Mouse (Mus musculus) brain, adult 2 months (tissue): ENCODE data around the gene Igfbpl1.

Source experiments
- DNase-seq: peaks from one replicate; pipeline ENCODE4 v3.0.0; 2011; ENCODE audit warnings: low read depth, low spot score

Gene Igfbpl1

DNA sequence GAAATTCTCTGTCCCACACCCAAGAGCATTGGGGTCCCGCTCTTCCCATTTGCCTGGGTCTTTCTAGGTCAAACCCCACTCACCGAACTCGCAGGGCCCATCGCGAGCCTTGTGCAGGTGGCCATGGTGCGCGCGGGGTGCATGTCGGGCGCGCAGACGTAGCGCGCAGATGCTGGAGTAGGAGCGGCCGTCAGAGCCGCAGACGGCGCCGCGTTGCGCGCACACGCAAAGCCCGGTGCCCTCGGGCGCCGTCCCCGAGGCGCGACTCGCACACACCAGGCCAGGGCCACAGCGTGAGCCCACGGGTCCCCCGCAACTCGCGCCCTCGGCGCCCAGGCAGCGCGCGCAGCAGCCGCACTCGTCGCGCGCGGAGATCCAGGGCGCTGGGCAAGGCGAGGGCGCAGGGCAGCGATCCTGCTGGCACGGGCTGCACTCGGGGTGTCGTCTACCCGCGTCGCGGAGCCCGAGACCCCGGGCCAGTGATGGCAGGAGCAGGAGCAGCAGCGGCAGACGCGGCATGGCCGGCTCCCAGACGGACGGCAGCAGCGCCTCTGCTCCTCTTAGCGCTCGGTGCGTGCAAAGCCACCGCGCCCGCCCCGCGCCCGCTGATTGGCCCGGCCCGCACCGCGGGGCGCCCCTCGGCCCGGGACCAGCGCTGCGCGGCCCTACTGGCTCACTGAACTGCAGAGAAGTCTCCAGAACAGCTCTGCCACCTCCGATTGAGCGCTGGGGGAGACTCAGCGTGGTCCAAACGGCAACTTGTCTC is at the start of gene Igfbpl1:
Igfbpl1 (minus strand) TSS at position 649 of the 766 bp plus-strand sequence.
- no peak for DNase-seq

DNA sequence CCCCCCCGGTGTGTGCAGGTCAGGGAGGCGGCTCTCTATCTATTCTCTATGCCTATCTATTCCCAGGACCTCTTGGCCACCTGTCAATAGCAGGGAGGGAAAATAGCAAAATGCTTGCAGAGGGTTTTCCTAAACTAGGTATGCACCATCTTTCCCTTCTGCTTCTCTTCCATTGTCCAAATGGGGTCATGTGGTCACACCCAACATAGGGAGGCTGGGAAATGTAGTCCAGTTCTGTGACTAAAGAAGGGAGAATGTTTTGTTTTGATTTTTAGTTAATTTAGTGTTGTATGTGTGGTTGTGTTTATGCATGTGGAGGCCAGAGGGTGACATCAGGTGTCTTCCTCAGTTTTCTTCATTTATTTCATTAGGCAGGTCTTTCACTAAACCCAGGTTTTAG is 45.4 kb upstream of the Igfbpl1 start:
- peak; percentile 8 for DNase-seq

DNA sequence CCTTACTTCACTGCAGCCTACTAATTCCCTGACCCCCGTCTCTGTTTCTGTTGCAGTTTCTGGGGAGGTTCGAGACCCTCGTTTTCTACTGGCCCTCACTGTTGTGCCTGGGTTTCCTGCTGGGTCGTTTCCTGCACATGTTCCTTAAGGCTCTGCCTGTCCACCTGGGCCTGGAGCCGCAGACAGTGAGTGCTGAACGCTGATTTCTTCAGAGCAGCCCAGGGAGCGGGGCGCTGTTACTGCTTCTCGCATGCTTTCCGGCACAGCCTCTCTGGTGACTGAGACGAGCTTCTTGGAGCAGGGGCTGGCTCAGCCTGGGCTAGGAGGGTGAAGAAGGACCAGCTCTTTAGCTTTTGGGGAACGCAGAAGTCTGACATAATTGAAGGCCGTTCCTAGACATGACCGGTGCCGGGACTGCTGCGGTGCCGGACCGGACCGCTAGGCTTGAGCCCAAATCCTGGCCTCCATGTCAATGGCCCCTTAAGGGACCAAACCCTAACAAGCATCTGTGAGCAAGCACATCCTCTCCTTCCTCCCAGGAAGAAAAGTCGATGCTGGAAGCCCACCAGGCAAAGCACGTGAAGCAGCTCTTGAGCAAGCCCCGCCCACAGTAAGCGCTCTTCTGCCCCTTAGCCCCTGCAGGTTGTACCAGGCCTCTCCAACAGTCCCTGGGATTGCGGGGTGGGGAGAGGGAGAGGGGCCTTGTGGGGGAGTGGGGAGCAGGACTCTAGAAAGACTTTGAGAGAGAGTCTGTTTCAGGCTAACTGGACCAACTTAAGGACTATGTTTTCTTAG is 42.5 kb upstream of the Igfbpl1 start:
- no peak for DNase-seq

DNA sequence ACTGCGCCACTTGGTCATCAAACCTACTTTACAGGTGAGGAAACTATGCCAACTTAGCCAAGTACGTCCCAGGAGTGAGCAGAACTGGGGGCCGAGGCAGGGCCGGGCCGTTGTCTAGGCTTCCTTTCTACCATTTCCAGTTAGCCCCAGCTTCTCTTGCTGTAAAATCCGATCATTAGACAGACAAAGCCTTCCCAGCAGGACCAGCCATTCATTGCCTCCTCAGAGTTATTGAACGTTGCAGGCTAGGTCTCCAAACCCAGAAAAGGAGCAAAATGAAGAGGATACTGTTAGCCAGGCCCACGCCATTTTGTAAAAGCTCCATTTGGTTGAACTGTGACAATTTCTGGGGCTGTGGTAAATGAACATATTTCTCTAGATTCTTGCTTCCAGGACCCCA is 40.7 kb upstream of the Igfbpl1 start:
- no peak for DNase-seq

DNA sequence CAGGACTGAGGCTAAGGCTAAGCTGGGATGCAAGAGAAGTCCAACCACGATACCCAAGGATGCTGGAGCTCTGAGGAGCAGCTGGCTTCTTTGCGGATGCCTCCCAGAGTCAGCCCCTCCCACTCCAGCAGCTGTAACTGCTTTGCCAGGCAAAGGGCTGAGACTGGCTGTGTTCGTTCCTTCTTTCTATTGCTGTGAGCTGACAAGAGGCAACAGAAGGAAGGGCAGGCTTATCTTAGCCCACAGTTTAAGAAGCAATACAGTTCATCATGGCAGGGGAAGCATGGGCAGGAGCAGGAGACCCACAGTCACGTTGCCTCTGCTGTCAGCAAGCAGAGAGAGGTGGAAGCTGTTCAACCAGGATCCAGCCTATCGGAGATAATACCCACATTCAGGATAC is 34.4 kb upstream of the Igfbpl1 start:
- DNase-seq: peak; percentile 26

DNA sequence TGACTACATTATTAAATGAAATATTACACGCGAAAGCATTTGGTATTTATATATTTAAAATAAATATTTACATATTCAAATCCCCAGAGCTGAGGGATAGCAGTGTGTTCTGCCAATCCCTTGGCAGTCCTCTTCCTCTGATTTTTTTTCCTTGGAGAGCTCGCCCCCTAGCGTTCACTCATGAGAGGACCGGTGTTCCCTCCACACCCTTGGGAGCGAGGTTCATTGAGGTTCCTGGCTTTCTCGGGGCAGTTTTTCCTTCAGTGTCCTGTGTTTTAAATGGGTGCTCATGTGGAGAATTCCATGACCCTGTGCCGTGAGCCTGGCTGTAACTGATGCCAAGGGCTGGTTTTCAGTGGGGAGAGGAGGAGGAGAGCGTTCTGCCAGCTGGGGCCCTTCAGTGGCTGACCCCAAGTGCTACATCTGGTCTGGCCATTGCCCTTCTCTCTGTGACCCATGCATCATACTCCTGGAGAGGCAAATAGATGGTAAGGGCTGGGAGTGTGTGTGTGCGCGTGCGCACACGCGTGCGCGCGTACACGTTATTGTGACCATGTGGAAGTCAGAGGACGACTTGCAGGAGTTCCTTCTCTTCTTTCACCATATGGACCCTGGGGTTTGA is 29.2 kb upstream of the Igfbpl1 start:
- DNase-seq: peak; percentile 80

DNA sequence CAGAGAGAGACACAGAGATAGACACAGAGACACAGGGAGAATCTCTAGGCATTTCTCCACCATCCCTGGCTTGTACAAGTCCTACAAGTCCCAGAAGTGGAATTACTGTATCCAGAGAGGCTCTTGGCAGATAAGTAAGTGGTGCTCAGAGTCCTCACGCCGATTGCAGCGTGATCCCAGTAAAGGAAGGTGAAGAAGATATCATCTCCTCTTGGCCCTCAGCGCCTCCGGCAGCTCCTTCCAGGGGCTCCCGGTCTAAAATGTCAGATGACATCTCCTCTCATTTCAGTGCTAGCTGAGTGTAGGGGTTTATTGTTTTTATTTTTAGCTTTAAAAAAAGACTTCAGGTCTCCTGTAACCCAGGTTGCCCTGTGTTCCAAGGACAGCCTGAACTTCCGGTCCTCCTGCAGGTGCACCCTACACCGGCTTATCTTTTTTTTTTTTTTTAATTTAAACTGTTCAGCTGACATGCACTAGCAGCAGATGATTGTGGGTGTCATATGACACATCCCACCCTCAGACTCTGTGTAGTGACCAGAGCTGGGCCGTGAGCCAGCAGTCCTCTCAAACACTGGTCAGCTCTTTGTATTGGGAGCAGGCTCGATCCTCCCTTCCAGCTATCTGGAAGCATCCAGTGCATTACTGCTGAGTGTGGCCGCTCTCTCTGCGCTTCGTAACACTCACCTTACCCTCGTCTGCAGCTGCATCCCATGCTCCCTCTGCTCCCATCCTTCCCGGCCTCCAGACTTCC is 26.9 kb upstream of the Igfbpl1 start:
- no peak for DNase-seq

DNA sequence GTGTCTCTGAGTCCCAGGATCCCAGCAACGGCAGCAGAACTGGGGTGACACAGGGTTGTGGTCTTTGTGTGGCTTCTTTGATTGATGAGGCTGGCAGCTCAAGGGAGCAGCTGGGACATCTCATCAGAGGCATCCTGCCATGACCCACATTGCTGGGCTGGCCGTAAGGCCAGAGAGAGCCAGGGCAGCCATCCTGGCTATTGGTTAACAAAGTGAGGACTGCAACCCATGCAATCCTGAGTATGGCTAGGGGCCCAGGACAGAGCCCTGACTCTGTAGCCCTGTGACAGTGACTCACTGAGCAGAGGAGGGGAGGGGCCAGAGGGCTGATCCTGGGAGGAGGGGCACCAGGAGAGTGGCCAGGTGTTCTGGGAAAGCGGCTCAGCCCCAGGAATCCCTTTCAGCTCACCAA is 24.9 kb upstream of the Igfbpl1 start:
- peak; percentile 7 for DNase-seq

DNA sequence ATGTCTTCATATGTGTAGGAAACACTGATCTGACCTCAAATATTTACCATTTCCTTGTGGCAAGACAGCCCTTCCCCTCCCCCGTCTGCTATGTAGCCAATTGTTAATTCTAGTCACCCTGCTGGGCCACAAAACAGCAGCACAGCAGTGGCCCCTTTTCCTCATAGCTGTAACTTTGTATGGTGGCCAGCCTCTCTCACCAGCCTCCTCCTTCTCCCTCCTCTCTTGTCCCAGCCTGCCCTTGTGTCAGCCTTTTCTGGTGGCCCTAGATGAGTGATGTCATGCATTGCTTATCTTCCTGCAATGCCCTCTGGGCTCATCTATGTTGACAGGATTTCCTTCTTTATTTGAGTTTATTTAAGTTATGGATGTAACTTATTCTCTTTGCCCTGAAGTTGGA is 22.7 kb upstream of the Igfbpl1 start:
- DNase-seq: no peak

DNA sequence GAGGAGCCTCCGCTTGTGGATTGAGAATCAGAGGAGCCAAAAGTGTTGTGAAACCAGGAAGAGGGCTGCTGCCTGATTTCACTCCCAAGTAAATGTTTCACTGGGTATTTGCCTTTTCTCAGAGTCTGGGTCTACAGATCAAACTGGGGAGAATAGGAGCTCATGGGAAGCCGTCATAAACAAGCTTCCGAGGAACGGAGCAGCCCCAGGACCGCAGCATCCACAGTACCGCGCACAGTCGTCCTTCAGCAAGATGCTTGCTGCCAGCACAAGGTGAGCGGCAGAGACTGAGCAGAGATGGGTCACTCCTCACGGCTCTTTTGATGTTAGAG is 22.1 kb upstream of the Igfbpl1 start:
- no peak for DNase-seq

DNA sequence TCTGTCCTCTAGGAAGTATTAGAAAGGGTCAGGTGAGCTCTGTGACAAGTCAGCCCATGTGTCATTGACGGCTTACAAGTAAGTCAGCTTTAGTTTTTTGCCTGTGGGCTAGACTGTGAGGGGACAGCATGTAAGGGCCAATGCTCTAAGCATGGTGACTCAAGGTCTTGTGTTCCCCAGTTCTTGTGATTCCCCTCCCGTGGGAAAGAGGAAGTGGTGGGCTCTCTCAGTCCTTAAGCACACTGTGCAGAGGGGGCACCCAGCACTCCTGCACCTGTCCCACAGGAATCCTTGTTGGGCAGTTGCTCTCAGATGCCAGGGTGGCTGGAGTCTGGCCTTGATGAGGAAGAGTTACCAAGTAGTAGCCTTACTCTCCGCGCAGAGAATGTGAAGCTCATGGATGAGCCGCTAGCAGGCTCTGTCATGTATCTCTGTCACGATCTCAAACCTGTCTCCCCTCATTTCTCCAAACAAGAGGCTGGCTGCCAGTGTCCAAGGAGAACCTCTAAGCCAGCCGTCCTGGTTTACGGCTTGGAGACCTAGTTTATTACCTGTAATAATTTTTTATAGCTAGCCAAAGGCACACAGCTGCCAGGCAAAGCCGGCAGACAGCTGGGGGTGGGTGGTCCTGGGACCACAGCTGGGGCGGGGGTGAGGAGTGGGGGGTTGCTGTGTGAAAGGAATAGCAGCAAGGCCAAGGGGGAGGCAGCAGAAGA is 21.5 kb upstream of the Igfbpl1 start, which contains the start of gene Stra6l:
Stra6l (plus strand) TSS at position 556 of the 716 bp plus-strand sequence.
- no peak for DNase-seq

DNA sequence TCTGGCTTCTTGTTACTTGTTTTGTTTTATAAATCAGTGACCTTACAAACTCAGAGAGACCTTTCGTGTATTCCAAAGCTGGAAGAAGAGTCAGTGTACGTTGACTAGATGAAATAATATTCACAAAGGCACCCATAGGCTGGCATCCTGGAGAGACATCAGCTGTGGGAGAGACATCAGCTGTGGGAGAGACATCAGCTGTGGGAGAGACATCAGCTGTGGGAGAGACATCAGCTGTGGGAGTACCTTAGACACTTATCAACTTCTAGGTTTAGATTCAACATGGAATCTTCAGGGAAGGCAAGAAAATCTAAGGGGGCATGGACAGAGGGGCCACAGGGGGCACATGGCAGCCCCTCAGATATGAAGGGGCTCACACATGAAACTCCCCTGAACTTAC is 19.5 kb upstream of the Igfbpl1 start:
- DNase-seq: no peak

DNA sequence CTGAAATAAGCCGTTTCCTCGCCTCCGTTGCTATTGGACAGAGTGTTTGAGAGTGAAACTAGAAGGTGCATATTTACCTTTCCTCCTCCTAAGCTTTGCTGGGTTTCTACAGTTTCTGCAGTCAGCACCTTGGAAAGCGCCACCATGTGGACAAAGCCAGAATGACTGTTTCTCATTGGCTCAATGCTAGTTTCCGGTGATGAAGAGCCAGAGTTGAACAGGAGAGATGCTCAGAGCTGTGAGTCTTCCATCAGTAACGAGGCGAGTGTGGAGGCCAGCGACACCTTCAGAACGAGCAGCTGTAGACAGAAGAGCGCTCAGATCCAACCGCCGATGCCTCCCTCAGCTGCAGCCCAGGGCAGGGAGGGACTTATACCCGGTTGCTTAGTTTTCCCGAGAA is 17.6 kb upstream of the Igfbpl1 start:
- peak; percentile 82 for DNase-seq

DNA sequence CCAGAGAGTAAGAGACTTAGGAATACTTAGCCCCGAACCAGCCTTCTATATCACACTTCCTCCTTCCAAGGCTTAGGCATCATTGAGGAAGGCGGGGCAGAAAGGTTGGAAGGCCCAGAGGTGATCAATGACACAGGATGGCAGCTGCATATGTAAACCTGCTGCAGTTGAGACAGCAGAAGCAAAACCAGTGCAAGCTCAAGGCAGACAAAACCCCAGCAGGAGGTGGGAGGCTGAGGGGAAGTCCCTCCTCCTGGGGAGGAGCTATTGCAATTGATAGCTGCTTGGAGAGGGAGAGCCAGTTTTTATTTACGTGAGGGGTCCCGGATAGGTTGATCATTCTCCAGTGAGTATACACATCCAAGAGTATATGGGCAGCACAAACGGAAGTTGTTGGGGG is 6.7 kb upstream of the Igfbpl1 start:
- no peak for DNase-seq

DNA sequence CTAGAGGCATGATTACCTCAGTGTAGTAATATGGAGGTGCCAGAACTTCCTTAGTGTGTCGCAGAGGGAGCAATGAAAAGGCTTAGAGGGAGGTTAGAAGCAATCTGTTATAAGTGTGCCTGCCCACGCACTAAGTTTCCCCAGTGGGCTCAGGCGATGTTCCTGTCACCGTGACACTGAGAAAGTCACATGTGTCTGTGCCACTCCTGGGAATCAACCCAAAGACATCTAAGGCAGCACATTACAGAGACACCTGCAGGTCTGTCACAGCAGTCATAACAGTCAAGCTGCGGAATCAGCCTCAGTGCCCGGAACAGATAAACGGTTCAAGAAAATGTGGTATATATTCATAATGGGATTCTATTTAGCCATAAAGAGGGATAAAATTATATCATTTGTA is 5.3 kb upstream of the Igfbpl1 start:
- DNase-seq: peak; percentile 79

DNA sequence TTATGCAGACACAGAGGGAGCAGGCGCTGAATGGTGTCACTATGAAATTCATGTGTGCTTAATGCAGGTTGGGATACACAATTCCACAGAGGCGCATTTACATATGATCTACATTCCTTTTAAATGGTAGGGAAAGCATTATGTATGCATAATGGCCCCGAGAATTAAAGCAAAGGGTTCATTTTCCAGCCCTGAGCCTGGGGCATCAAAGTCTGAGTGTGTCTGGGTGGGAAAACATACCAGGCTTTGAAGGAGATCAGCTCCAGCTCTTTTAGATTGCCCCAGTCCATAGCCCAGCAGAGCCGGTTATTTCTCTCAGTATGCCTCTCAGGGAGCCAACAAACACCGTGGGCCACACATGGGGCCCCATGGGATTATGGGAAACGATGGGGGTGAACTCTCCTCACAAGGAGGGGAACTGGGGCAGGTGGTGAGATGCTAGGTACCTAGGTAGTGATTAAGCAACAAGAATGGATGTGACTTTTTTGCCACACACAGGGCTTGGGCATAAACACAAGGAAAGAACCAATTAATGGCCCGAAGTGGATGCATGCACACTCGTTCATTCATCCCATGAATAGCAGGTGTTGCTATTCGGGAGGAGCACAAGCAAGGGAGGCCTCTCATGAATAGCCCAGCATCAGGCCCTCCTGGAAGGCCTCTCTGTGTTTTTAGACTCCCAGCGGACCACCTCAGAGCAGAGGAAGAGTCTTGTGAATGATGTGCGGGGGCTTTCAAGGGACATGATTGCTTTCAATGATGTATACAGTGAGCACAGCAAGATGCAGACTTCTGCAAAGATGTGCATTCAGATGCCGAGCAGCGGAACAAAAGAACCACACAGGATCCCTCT is 3.4 kb upstream of the Igfbpl1 start:
- DNase-seq: no peak

DNA sequence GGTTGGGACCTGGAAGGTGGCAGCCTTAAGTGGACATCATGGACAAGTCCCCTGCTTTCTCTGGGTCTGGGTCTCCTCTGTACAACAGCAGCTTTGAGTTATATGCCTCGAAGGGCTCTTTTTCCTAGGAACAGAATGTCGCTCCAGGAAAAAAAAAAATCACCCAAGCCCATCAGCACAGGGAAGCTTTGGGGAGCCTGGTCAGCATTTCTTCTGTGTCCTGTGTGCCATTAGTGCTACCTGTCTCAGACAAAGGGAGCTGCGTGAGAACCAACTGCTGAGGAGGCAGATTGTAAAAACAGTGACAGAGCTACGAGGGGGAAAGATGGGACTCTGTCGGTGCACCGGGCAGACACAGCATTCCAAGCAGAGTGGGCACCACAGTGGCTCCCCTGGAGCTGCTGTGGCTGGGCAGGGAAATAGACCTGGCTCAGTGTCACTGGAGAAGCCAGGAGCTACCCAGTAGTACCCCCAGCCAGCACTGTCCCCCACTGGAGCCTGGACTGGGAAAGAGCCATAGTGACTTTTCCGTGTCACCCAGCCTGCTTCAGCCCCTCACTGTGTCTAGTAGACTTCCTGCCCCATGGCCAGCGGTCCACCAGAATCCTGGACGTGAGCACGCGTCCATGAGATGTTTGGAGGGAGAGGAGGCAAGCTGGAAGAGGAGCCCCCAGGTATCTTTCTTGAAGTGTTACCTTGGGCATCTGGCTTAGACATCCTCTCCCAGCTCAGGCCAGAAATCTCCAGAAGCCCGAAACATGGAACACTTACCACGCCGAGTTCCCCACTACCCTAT is 1.8 kb downstream of the Igfbpl1 start:
- no peak for DNase-seq

DNA sequence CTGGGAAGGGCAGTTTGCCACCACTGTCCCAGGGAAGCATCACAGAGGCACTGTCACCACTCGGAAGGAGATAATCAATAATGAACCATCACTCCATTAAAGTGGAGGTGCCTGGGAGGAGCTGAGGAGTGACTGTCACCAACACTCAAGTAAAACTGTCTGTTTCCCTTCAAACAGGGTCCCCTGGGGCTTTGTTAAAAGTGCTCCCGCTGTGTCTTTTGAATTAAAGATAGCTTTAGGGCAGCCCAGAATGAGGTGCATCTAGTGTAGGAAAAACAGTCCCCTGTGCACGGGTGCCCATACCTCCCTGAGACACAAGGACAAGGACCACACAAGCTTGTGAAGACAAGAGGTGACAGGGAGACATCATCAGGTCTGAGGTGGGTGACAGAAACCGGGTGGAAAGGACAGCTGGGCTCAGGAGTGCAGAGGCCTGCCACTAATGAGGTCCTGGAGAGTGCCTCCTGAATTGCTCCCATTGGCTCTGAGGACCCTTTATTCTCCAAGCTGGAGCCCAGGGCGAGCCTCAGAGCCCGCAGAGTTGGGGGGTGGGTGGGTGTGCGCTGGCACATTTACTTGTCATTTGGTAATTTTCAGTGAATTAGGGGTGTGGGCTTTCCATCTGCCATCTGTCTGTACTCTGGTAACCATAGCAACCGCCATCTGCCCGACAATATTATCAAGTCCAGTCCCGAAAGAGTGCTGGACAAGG is 2.5 kb downstream of the Igfbpl1 start:
- DNase-seq: no peak
